Mouse (Mus musculus): ENCODE measurements around the gene Psmc2.

Psmc2 gene

GRCm38 (mm10) chr5:21804837-21805236 is 19.8 kb downstream of the Psmc2 start:
- no peak for DNase-seq (ENCODE audit: low read depth)

- DNase-seq (ENCODE audit: low read depth), result no peak
These were observed 25.8 kb downstream of the Psmc2 start for GRCm38 (mm10) chr5:21810924-21811323.

DNA sequence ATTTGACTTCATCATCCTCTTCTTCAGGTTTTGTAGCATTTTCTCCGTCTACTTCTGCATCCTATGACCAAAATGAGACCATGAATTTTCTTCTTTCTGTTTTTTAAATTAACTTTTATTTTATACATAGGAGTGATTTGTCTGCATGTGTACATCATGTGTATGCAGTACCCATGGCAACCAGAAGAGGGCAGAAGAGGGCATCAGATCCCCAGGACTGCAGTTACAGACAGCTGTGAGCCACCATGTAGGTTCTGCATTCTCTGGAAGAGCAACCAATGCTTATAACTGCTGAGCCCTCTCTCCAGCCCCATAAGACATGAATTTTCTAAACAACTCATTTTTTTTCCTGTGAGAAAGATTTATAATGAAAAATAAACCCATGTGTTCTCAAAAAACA is 28.9 kb downstream of the Psmc2 start:
- DNase-seq (ENCODE audit: low read depth), result peak; percentile 69

- DNase-seq (ENCODE audit: low read depth), result no peak
These were observed 41.3 kb downstream of the Psmc2 start for GRCm38 (mm10) chr5:21826370-21826769.

GRCm38 (mm10) chr5:21827643-21828042 is 42.6 kb downstream of the Psmc2 start:
- no peak for DNase-seq (ENCODE audit: low read depth)

DNA sequence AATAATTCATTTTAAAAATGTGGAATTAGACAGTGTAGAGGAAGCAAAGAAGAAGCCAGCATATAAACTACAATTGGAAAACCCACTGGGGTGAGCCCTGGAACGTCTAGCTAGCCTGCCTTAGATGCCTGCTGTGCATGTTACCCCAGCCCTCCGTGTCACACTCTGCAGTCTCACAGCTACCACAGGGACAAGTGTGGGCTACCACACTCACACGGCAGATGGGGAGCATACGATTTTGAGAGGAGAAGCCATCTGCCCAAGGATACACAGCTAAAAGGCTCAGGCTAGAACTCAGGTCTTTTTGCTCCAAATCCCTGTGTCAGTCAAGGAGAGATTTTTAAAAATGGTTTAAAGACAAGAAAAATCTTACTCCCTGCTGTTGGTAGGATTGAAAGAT is 43.8 kb downstream of the Psmc2 start:
- no peak for DNase-seq (ENCODE audit: low read depth)

DNA sequence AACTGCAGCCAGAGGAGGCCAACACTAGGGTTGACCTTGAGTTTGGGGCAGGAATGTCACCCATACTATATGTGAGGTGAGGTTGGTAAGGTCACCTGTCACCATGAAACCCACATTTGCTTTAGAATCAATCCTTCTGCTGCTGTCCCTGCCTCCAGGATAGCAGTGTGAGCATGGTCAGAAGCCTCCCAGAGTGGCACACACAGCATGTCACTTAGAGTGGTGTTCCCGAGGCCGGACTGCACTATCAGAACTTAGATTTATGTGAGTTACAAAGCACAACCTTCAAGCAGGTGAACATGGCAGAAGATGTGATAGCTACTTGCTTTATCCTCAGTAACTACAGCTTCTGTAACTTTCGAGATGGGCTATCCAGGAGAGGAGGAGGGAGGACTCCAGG is 46.7 kb downstream of the Psmc2 start:
- DNase-seq (ENCODE audit: low read depth), result no peak

- peak; percentile 45 for DNase-seq (ENCODE audit: low read depth)
These were observed 59.6 kb downstream of the Psmc2 start for GRCm38 (mm10) chr5:21844676-21845075.

- no peak for DNase-seq (ENCODE audit: low read depth)
These were observed 61.7 kb downstream of the Psmc2 start for GRCm38 (mm10) chr5:21846616-21847290.

DNA sequence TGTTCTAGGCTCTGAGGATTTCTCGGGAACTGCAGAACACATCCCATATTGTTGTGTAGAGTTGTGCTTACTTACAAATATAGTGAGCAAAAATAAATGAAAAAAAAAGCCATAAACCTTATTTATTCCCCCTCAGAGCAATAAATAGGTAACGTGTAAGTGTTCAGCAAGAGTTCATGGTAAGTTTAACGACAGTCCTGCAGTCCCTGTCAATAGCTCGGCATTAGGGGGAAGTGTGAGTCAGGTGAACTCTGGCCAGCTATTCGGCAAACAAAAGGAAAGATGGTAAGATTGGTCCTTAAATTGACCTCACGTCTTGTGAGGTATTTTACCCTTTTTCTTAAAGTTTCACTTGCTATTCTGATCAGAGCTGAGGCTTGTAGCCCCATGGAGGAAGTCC is 62.4 kb downstream of the Psmc2 start:
- DNase-seq (ENCODE audit: low read depth), result no peak

GRCm38 (mm10) chr5:21851679-21852340 is 66.7 kb downstream of the Psmc2 start:
- DNase-seq (ENCODE audit: low read depth), result no peak

All from NIH3T3 (cell line).